11 mouse cellular contexts compared by ENCODE assay signal in genomic region chr12:73415856-73416366, GRCm38 (mm10).
A peak's percentile ranks its signal among the peaks of the same experiment; 100 is the strongest.
DNase-seq lines count a peak whose midpoint lies in the region; ATAC-seq and TF ChIP-seq lines count a peak whose summit lies in the region.
"Had no signal": no experiment of that assay in that cellular context is flagged by ENCODE, and none has a peak within 500 bp of the region (broad histone marks: within the 10 kb centered on the region; RNA-seq: fewer than 3 reads in every experiment).

No protein-coding gene starts in this region.

- TF ChIP-seq EP300 in lung, postnatal 0 days (IDR thresholded peaks at IDR 0.05), result no peak

- H3K27me3 ChIP-seq in limb, embryonic 11.5 days (ENCODE audit: control insufficient read depth, insufficient read depth, low read length), result no peaks in the 10 kb centered on the region
- H3K27me3 ChIP-seq in neural tube, embryonic 12.5 days (replicated peaks), result no peaks in the 10 kb centered on the region
- H3K27me3 ChIP-seq in lung, postnatal 0 days (replicated peaks; ENCODE audit: insufficient read depth, low read length), result no peaks in the 10 kb centered on the region

- H3K9me3 ChIP-seq in limb, embryonic 11.5 days (ENCODE audit: control insufficient read depth, low read length), result no peaks in the 10 kb centered on the region
- H3K9me3 ChIP-seq in neural tube, embryonic 12.5 days, result no peaks in the 10 kb centered on the region
- H3K9me3 ChIP-seq in lung, postnatal 0 days (ENCODE audit: low read length), result no peaks in the 10 kb centered on the region
- H3K9me3 ChIP-seq: megakaryocyte, embryonic 14.5 days had no signal

- no peak overlapping the region for H3K4me3 ChIP-seq in gastrocnemius, adult 2 months
- H3K4me3 ChIP-seq in embryonic fibroblast, embryonic 13.5 days (ENCODE audit: insufficient read depth, low read length), result no peak overlapping the region
- H3K4me3 ChIP-seq in limb, embryonic 11.5 days (ENCODE audit: low read depth, low read length), result no peak overlapping the region
- no peak overlapping the region for H3K4me3 ChIP-seq in neural tube, embryonic 12.5 days
- no peak overlapping the region for H3K4me3 ChIP-seq in lung, postnatal 0 days (ENCODE audit: low read depth, low read length)
- H3K4me3 ChIP-seq: megakaryocyte, embryonic 14.5 days had no signal

- H3K36me3 ChIP-seq in limb, embryonic 11.5 days (ENCODE audit: control insufficient read depth, insufficient read depth, low read length), result no peaks in the 10 kb centered on the region
- no peaks in the 10 kb centered on the region for H3K36me3 ChIP-seq in neural tube, embryonic 12.5 days
- no peaks in the 10 kb centered on the region for H3K36me3 ChIP-seq in lung, postnatal 0 days (ENCODE audit: insufficient read depth, low read length)

- H3K4me1 ChIP-seq in embryonic fibroblast, embryonic 13.5 days (ENCODE audit: control insufficient read depth, insufficient read depth, low read length), result peaks cover 15% of the 10 kb centered on the region
- peaks cover 19% of the 10 kb centered on the region for H3K4me1 ChIP-seq in limb, embryonic 11.5 days (ENCODE audit: control insufficient read depth, insufficient read depth, low read length)
- peaks cover 15% of the 10 kb centered on the region for H3K4me1 ChIP-seq in neural tube, embryonic 12.5 days
- H3K4me1 ChIP-seq in lung, postnatal 0 days (ENCODE audit: insufficient read depth, low read depth, low read length), result no peaks in the 10 kb centered on the region
- H3K4me1 ChIP-seq: megakaryocyte, embryonic 14.5 days had no signal

- DNase-seq in gastrocnemius, adult 2 months, result no peak
- DNase-seq in gastrocnemius, postnatal 36 days, result no peak
- DNase-seq in limb, embryonic 11.5 days (ENCODE audit: low spot score), result no peak
- DNase-seq in left cerebral cortex, adult 11 months (ENCODE audit: low spot score), result no peak
- no peak for DNase-seq in lung, postnatal 0 days (ENCODE audit: low spot score)
- DNase-seq in T-cell, adult 2 months (ENCODE audit: low spot score), result no peak
- DNase-seq: liver had no signal

- H3K27ac ChIP-seq in gastrocnemius, adult 2 months, result peak overlapping the region; percentile 70
- H3K27ac ChIP-seq in embryonic fibroblast, embryonic 13.5 days (ENCODE audit: insufficient read depth, low read length), result peak overlapping the region; percentile 39
- peak overlapping the region; percentile 36; the same call in 1 of the 2 replicates for H3K27ac ChIP-seq in limb, embryonic 11.5 days (replicated peaks; ENCODE audit: low read depth, low read length)
- no peak overlapping the region for H3K27ac ChIP-seq in neural tube, embryonic 12.5 days
- no peak overlapping the region for H3K27ac ChIP-seq in lung, postnatal 0 days (ENCODE audit: low read length)
- H3K27ac ChIP-seq: kidney, postnatal 0 days had no signal

- no peak for TF ChIP-seq POLR2A in embryonic fibroblast, embryonic 13.5 days (IDR thresholded peaks at IDR 0.05; ENCODE audit: low read depth, low read length)

- no peak overlapping the region for H3K9ac ChIP-seq in limb, embryonic 11.5 days (ENCODE audit: low read length)
- H3K9ac ChIP-seq in neural tube, embryonic 12.5 days, result no peak overlapping the region
- H3K9ac ChIP-seq in lung, postnatal 0 days (replicated peaks; ENCODE audit: low read depth), result no peak overlapping the region

- no peak for TF ChIP-seq CTCF in gastrocnemius, adult 2 months (IDR thresholded peaks at IDR 0.05)
- TF ChIP-seq CTCF in embryonic fibroblast, embryonic 13.5 days (IDR thresholded peaks at IDR 0.05; ENCODE audit: borderline replicate concordance, insufficient read depth, low read length), result no peak
- TF ChIP-seq CTCF in lung, postnatal 0 days (IDR thresholded peaks at IDR 0.05), result no peak

- 77% methylated on average over 7 of the region's 7 CpGs for WGBS in limb, embryonic 11.5 days
- WGBS in neural tube, embryonic 12.5 days, result 62% methylated on average over 7 of the region's 7 CpGs
- 63% methylated on average over 7 of the region's 7 CpGs for WGBS in lung, postnatal 0 days

- ATAC-seq in limb, embryonic 11.5 days (ENCODE audit: insufficient number of reproducible peaks, low FRiP score, low TSS enrichment, low read depth), result no peak
- ATAC-seq in neural tube, embryonic 12.5 days (ENCODE audit: low FRiP score, low read depth), result peak; percentile 66
- ATAC-seq in lung, postnatal 0 days, result no peak

- intact Hi-C loops in gastrocnemius, adult 2 months (cut with DNase I), result loop anchor here (5.0 kb wide), 1 partner anchor 36 kb away; no protein-coding TSS in a partner anchor
- intact Hi-C loops in gastrocnemius, postnatal 36 days (cut with DNase I), result no loop called here

- H3K4me2 ChIP-seq in limb, embryonic 11.5 days (ENCODE audit: low read depth, severe bottlenecking), result no peak overlapping the region
- H3K4me2 ChIP-seq in neural tube, embryonic 12.5 days (replicated peaks), result no peak overlapping the region
- H3K4me2 ChIP-seq in lung, postnatal 0 days (replicated peaks; ENCODE audit: low read depth, low read length), result no peak overlapping the region

Comparison
In these comparisons a context has a peak if more than half of its experiments do, and no peak if none do; other contexts are left out.
1. H3K27ac ChIP-seq: peak in gastrocnemius, adult 2 months (single experiment), embryonic fibroblast, embryonic 13.5 days (single experiment) and limb, embryonic 11.5 days (single experiment); none in neural tube, embryonic 12.5 days (single experiment) and lung, postnatal 0 days (single experiment).